Mouse (Mus musculus): ENCODE results near the gene Nme7. TPM values are rescaled to one million over a fixed set of nuclear protein-coding genes. Genes with fewer than 3 reads are reported as not detected.
A peak's percentile ranks its signal among the peaks of the same experiment; 100 is the strongest.

Nme7 gene
- polyA plus RNA-seq, 1 experiment from 2014 or later: 40.5 TPM

DNA sequence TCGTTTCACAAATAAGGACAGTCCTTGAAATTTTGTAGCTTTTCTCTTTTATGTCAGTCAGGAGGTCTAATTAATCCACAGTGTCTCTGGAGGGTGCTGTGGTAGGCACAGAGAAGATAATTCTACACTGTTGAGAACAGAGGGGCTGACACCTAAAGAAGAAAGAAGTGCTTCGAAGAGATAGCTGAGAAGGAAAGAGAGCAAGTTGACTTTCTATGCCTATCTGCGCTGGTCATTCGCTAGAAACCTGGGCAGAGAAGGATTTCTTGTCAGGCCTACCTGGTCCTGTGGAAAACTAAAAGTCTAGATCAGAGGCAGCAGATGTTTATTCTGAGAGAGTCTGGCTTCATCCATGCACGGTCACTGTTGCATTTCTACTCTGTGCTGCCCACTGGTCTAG, 10.2 kb downstream of the Nme7 start:
- Histone ChIP-seq H3K9me3 (ENCODE audit: control insufficient read depth, low read length) (no peaks in the 10 kb centered on the region), H3K4me3 (ENCODE audit: low read depth, low read length) (no peak overlapping the region), H3K4me1 (replicated peaks; ENCODE audit: control insufficient read depth, insufficient read depth, low read length) (no peaks in the 10 kb centered on the region), H3K9ac (ENCODE audit: low read length) (no peak overlapping the region), H3K27ac (ENCODE audit: low read depth, low read length) (no peak overlapping the region), H3K4me2 (ENCODE audit: low read depth, low read length, severe bottlenecking) (no peak overlapping the region), H3K27me3 (ENCODE audit: control insufficient read depth, insufficient read depth, low read length) (no peaks in the 10 kb centered on the region), H3K36me3 (ENCODE audit: control insufficient read depth, insufficient read depth, low read length) (no peaks in the 10 kb centered on the region; the same call in 1 of the 2 replicates)
- ATAC-seq (replicated peaks; ENCODE audit: low FRiP score): no peak
- no peak for DNase-seq (ENCODE audit: low spot score)
- whole genome bisulfite sequencing: 96% methylated on average over 5 of the region's 5 CpGs

- no peaks in the 10 kb centered on the region for H3K4me1 ChIP-seq (replicated peaks; ENCODE audit: control insufficient read depth, insufficient read depth, low read length)
- ATAC-seq (replicated peaks; ENCODE audit: low FRiP score): no peak
- 71% methylated on average over 8 of the region's 8 CpGs for WGBS
Measured at GRCm38 (mm10) chr1:164315266-164315665, 11.3 kb downstream of the Nme7 start.

GRCm38 (mm10) chr1:164316697-164317096, 12.8 kb downstream of the Nme7 start:
- no peak overlapping the region for H3K27ac ChIP-seq (ENCODE audit: low read depth, low read length)
- no peak overlapping the region for H3K9ac ChIP-seq (ENCODE audit: low read length)
- ATAC-seq (replicated peaks; ENCODE audit: low FRiP score): peak; percentile 62; the same call in 1 of the 2 replicates
- H3K4me3 ChIP-seq (ENCODE audit: low read depth, low read length): no peak overlapping the region
- no peak overlapping the region for H3K4me2 ChIP-seq (ENCODE audit: low read depth, low read length, severe bottlenecking)
- no peaks in the 10 kb centered on the region; the same call in 1 of the 2 replicates for H3K36me3 ChIP-seq (ENCODE audit: control insufficient read depth, insufficient read depth, low read length)
- H3K4me1 ChIP-seq (replicated peaks; ENCODE audit: control insufficient read depth, insufficient read depth, low read length): no peaks in the 10 kb centered on the region
- WGBS: 34% methylated on average over 3 of the region's 3 CpGs
- DNase-seq (ENCODE audit: low spot score): peak; percentile 87
- no peaks in the 10 kb centered on the region for H3K27me3 ChIP-seq (ENCODE audit: control insufficient read depth, insufficient read depth, low read length)
- no peaks in the 10 kb centered on the region for H3K9me3 ChIP-seq (ENCODE audit: control insufficient read depth, low read length)

More at GRCm38 (mm10) chr1:164315266-164315665, 11.3 kb downstream of the Nme7 start:
- Histone ChIP-seq H3K4me2 (ENCODE audit: low read depth, low read length, severe bottlenecking) (no peak overlapping the region), H3K36me3 (ENCODE audit: control insufficient read depth, insufficient read depth, low read length) (no peaks in the 10 kb centered on the region; the same call in 1 of the 2 replicates), H3K9ac (ENCODE audit: low read length) (no peak overlapping the region), H3K4me3 (ENCODE audit: low read depth, low read length) (no peak overlapping the region), H3K9me3 (ENCODE audit: control insufficient read depth, low read length) (no peaks in the 10 kb centered on the region), H3K27me3 (ENCODE audit: control insufficient read depth, insufficient read depth, low read length) (no peaks in the 10 kb centered on the region), H3K27ac (ENCODE audit: low read depth, low read length) (no peak overlapping the region)
- DNase-seq (ENCODE audit: low spot score): peak; percentile 67

DNA sequence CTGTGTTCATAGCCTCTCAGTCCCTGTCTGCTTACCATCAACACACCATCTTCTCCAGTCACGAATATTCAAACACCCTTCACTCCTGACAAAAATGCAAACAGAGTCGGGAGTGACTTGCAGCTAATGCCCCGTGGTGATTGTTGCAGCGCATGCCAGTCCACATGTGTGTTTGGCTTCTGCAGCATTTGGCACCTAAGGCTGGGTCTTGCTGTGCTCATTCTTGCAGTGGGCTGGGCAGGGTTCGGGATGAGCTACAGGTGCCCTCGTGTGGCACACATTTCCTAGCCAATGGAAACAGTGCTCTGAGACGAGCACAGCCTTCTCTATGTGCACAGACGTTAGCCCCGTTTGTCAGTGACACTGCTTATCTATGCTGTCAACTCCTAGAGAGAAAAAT, 13.3 kb downstream of the Nme7 start:
- 83% methylated on average over 9 of the region's 9 CpGs for WGBS
- Histone ChIP-seq H3K9me3 (ENCODE audit: control insufficient read depth, low read length) (no peaks in the 10 kb centered on the region), H3K27ac (ENCODE audit: low read depth, low read length) (no peak overlapping the region), H3K4me1 (replicated peaks; ENCODE audit: control insufficient read depth, insufficient read depth, low read length) (no peaks in the 10 kb centered on the region), H3K4me3 (ENCODE audit: low read depth, low read length) (no peak overlapping the region), H3K36me3 (ENCODE audit: control insufficient read depth, insufficient read depth, low read length) (no peaks in the 10 kb centered on the region; the same call in 1 of the 2 replicates), H3K9ac (ENCODE audit: low read length) (no peak overlapping the region), H3K4me2 (ENCODE audit: low read depth, low read length, severe bottlenecking) (no peak overlapping the region), H3K27me3 (ENCODE audit: control insufficient read depth, insufficient read depth, low read length) (no peaks in the 10 kb centered on the region)
- no peak for DNase-seq (ENCODE audit: low spot score)
- no peak for ATAC-seq (replicated peaks; ENCODE audit: low FRiP score)

DNA sequence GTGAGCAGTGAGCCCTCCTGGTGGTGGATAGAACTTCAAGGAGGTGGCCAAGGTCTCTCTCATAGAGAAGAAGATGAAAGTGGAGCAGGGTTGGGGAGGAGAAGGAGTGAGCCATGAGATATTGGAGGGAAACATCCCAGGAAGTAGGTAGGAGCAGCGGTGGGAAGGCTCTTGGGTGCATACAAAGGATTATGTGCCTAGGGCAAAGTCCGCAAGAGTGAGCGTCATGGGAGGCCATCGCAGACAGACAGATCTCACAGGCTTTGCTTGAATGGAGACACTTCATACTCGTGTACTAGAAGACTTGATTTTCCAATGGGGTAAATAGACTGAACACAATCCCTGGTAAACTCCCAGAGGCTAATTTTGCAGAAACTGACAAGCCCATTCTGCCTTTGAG, 14.6 kb downstream of the Nme7 start:
- Histone ChIP-seq H3K4me2 (ENCODE audit: low read depth, low read length, severe bottlenecking) (no peak overlapping the region), H3K27me3 (ENCODE audit: control insufficient read depth, insufficient read depth, low read length) (no peaks in the 10 kb centered on the region), H3K4me1 (replicated peaks; ENCODE audit: control insufficient read depth, insufficient read depth, low read length) (no peaks in the 10 kb centered on the region), H3K4me3 (ENCODE audit: low read depth, low read length) (no peak overlapping the region), H3K27ac (ENCODE audit: low read depth, low read length) (no peak overlapping the region), H3K9ac (ENCODE audit: low read length) (no peak overlapping the region), H3K9me3 (ENCODE audit: control insufficient read depth, low read length) (no peaks in the 10 kb centered on the region), H3K36me3 (ENCODE audit: control insufficient read depth, insufficient read depth, low read length) (no peaks in the 10 kb centered on the region)
- 91% methylated on average over 5 of the region's 5 CpGs for WGBS
- no peak for DNase-seq (ENCODE audit: low spot score)
- ATAC-seq (replicated peaks; ENCODE audit: low FRiP score): no peak

DNA sequence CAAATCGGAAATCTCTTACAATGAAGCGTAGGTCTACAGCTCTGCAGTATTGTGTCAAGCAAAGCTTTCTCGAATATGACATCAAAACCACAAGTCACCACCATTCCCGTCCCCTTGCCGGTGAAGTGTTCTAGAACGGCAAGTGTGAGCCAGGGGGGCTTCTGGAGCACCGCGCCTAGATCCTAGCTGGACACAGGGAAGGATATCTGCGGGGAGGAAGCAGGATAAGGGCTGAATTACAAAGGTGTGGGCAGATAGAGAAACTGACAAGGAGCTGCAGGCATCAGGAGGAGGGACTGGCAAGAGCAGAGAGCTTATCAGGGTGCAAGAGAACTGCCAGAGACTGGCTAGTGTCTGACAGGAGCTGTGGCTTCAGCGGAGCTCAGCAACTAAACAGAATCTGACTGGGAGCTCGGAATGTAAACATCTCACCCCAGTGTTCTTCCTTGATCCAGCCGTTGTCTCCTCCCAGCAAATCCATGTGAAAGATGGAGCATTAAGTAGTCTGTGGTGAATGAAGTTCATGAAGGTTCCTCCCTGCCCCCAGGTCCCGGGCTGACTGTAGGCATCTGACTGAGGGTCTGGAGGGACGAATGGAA, 15.7 kb downstream of the Nme7 start:
- Histone ChIP-seq H3K36me3 (ENCODE audit: control insufficient read depth, insufficient read depth, low read length) (no peaks in the 10 kb centered on the region), H3K9ac (ENCODE audit: low read length) (no peak overlapping the region), H3K4me2 (ENCODE audit: low read depth, low read length, severe bottlenecking) (no peak overlapping the region), H3K4me3 (ENCODE audit: low read depth, low read length) (no peak overlapping the region), H3K27me3 (ENCODE audit: control insufficient read depth, insufficient read depth, low read length) (no peaks in the 10 kb centered on the region), H3K4me1 (replicated peaks; ENCODE audit: control insufficient read depth, insufficient read depth, low read length) (no peaks in the 10 kb centered on the region), H3K27ac (ENCODE audit: low read depth, low read length) (no peak overlapping the region), H3K9me3 (ENCODE audit: control insufficient read depth, low read length) (no peaks in the 10 kb centered on the region)
- ATAC-seq (replicated peaks; ENCODE audit: low FRiP score) (no peak), DNase-seq (ENCODE audit: low spot score) (no peak)
- WGBS: 85% methylated on average over 14 of the region's 14 CpGs

GRCm38 (mm10) chr1:164320731-164321130, 16.8 kb downstream of the Nme7 start:
- Histone ChIP-seq H3K4me3 (ENCODE audit: low read depth, low read length) (no peak overlapping the region), H3K9ac (ENCODE audit: low read length) (no peak overlapping the region), H3K27me3 (ENCODE audit: control insufficient read depth, insufficient read depth, low read length) (no peaks in the 10 kb centered on the region), H3K36me3 (ENCODE audit: control insufficient read depth, insufficient read depth, low read length) (no peaks in the 10 kb centered on the region), H3K27ac (ENCODE audit: low read depth, low read length) (no peak overlapping the region), H3K4me2 (ENCODE audit: low read depth, low read length, severe bottlenecking) (no peak overlapping the region), H3K4me1 (replicated peaks; ENCODE audit: control insufficient read depth, insufficient read depth, low read length) (no peaks in the 10 kb centered on the region), H3K9me3 (ENCODE audit: control insufficient read depth, low read length) (no peaks in the 10 kb centered on the region)
- DNase-seq (ENCODE audit: low spot score): no peak
- ATAC-seq (replicated peaks; ENCODE audit: low FRiP score): no peak
- WGBS: 75% methylated on average over 5 of the region's 5 CpGs

DNA sequence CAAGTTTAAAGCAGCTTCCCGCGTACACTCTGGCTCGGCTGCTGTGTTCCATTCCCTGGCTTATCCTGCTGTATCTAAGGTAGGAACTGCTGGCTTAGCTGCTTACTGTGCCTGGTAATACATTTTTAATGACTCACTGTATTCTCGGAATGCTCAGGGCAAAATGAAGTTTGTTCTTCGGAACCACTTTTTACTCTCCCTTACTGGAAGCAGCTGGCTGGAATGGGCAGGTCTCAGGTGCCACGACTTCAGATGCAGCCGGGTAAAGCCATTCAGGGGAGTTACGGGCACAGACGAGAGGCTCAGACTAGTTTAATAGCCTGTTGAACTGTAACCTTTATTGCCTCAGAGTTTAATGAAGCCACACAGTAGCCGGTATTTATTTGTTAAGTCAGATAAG, 17.5 kb downstream of the Nme7 start:
- no peaks in the 10 kb centered on the region for H3K4me1 ChIP-seq (replicated peaks; ENCODE audit: control insufficient read depth, insufficient read depth, low read length)
- no peaks in the 10 kb centered on the region for H3K9me3 ChIP-seq (ENCODE audit: control insufficient read depth, low read length)
- H3K36me3 ChIP-seq (ENCODE audit: control insufficient read depth, insufficient read depth, low read length): no peaks in the 10 kb centered on the region
- no peak for ATAC-seq (replicated peaks; ENCODE audit: low FRiP score)
- H3K4me2 ChIP-seq (ENCODE audit: low read depth, low read length, severe bottlenecking): no peak overlapping the region
- H3K27ac ChIP-seq (ENCODE audit: low read depth, low read length): no peak overlapping the region
- no peak for DNase-seq (ENCODE audit: low spot score)
- WGBS: 83% methylated on average over 10 of the region's 10 CpGs
- H3K9ac ChIP-seq (ENCODE audit: low read length): no peak overlapping the region
- H3K4me3 ChIP-seq (ENCODE audit: low read depth, low read length): no peak overlapping the region
- H3K27me3 ChIP-seq (ENCODE audit: control insufficient read depth, insufficient read depth, low read length): no peaks in the 10 kb centered on the region

DNA sequence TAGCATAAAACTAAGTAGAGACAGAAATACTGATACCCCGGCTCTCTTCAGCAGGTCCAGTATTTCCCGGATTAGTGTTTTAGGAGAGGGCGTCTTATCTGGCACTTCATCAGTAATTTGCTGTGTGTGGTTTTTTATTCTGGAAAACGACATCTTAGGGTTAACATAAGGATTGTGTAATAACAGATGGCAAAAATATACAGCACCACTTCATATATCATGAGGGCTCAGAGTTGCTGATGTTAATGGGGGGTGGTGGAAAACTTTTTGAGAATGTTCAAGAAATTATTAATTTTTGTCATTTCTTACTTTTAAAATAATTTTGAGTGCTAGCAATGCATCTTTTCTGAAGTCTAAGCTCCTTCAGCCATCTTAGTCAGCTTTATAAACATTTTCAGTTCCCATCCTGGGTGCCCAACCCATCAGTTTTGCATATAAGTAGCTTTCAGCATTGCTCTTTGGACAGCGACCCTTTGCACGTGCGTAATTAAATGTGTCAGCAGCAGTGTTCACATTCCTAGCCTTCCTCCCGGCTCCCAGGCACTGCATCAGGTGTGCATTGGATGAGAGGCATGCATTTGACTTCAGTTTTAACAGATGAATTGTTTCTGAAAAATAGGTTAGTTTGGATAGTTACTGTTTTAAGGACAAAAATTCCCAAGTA, 19.2 kb downstream of the Nme7 start:
- Histone ChIP-seq H3K27ac (ENCODE audit: low read depth, low read length) (no peak overlapping the region), H3K4me1 (replicated peaks; ENCODE audit: control insufficient read depth, insufficient read depth, low read length) (no peaks in the 10 kb centered on the region), H3K4me3 (ENCODE audit: low read depth, low read length) (no peak overlapping the region), H3K4me2 (ENCODE audit: low read depth, low read length, severe bottlenecking) (no peak overlapping the region), H3K27me3 (ENCODE audit: control insufficient read depth, insufficient read depth, low read length) (no peaks in the 10 kb centered on the region), H3K9me3 (ENCODE audit: control insufficient read depth, low read length) (no peaks in the 10 kb centered on the region), H3K9ac (ENCODE audit: low read length) (no peak overlapping the region), H3K36me3 (ENCODE audit: control insufficient read depth, insufficient read depth, low read length) (no peaks in the 10 kb centered on the region)
- DNase-seq (ENCODE audit: low spot score): no peak
- ATAC-seq (replicated peaks; ENCODE audit: low FRiP score): no peak
- WGBS: 86% methylated on average over 8 of the region's 8 CpGs
